Mouse (Mus musculus) left cerebral cortex, adult 18-20 months (tissue): ENCODE measurements at regions not wholly inside any gene's neighbourhood (a gene's known extent, or its start where the extent isn't known, plus 50 kb on each side); places are given as distances from the start of the nearest gene placed in this dataset.

Experiments used
- DNase-seq, 2 experiments: peaks; one replicate each; pipeline ENCODE4 v3.0.0; 2021 to 2022; ENCODE audit warnings: low spot score in 2 of 2, mixed read lengths in 1 of 2

DNA sequence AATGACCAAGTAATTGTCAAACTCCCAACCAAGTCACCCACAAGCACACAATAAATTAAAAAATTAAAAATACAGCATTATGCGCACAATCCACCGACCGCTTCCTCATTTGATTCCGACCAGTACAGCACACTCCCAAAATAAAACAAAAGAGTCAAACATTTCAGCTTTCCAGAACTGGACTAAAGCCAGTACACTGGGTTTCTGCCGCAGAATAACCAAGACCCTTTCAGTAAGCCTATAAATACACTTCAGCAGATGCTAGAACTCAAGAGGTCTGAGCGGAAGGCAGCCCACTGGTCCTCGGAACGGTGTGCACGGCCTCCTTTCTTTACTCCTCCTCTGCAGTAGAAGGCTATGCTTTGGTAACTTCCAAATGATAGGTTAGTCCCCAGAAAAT is 98.2 kb upstream of the Selenok start:
- DNase-seq: peak in 1 of 2 experiments; percentile 38

DNA sequence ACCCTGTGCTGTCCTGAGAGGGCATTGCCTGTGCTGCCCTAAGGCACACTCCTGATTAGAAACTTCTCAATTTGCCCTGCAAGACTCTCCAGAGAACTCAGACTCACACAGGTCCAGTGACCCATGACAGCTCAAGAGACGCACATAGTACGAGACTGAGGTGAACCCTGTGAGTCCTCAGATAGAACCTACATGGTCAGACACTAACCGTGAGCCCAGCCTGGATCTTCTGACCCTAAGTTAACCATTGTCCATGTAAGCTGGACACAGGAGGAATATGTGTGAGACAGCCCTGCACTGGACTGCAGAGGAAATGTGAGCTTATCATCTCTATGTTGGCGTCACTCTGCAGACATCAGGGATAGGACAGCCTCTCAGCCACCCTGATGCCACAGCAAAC is 91.4 kb upstream of the Selenok start:
- no peak for DNase-seq

DNA sequence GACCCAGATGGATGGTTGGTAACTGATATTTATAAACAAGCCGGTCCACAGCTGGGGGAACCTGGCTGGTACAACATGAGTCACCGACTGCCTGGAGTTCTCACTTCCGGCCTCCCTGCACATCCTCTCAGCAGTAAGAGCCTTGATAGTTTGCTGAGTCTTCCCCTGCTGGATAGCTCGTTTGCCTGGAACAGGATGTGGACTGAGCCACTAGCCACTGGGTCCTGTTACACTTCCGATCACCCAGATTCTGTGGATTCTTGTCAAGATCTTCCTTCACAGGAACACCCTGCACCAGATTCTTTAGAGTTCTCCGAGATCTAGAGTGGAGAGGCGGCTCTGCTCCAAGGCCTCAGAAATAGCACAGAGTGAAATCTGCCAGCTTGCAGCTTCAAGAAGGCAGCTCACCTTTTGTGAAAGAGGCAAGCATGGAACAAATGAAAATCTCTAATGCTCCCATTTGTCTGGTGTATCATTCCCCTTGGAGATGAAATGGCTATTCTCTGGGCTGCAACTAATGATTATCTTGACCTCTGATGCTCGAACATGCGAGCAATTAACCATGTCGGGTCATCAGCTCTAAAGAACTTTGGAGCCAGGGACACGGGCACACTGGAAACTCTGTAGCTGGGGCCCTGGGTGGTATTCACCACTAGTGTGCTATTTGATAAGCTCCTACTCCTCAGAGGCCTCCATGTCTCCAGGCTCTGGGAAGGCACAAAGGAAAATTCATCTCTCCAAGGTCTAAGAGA is 90.3 kb upstream of the Selenok start:
- DNase-seq: peak; percentile 63 to 68

DNA sequence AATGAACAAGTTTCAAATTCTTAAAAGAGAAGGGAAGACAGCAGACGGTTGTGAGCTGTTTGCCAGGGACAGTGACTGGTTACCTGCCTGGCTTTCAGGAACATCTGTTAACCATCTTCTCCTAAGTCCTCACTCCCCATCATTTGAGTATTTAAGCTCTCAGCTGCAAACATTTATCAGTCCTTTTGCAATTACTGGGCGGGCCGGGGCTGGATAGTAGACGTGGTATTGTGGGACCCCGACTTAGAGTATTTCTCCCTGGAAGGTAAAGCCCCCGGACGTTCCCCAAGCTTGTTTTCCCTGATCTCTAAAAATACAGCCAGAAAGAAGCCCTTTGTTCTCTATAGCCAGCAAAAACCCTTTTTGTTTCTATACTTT is 89.7 kb upstream of the Selenok start:
- no peak for DNase-seq

DNA sequence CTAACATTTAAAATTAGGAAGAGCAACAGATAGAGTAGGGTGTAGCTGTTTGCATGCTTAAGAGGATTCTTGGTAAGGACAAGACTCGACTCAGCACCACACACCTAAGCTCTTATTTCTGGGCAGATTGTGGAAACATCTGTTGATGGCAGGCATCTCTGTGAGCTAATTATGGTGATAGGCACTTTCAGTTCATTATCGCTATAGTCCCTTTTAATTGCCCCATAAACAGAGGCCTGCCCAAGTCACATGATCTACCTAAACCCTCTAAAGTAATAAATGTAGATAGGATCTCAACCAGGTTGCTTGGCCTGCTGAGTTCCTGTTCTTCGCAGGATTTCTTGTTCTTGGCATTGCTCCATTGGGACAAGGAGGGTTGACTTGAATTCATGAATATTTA is 88.8 kb upstream of the Selenok start:
- no peak for DNase-seq

DNA sequence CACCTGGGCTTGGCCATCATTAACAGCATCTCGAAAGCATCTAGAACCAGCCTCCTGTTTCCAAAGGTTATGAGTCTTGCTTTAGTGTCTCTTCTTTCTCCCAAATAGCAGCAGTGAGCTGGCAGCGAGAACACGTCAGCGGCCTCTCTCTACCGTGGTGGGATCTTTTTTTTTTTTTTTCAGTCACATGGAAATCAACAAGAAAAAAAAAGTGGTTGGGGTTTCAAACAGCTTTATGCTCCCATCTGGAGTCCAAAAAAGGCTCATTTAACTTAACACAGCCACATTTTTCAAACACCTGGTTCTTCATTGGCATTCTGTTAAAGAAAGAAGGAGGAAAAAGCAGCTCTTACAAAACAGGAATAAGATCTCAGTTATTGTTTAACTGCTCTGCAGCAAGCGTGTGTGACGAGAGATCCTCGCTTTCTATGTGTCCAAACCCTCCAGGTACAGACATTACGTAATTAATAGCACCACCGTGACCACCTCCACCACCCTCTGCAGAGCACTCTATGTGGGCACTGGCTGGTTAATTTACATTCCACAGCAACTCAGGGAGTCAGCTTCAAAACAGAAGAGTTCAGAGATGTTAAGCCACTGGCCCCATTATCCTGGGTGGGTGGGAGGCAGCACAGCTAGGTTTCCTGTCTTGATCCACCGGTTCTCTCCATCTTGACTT is 85.3 kb upstream of the Selenok start:
- DNase-seq: peak; percentile 48 to 50

DNA sequence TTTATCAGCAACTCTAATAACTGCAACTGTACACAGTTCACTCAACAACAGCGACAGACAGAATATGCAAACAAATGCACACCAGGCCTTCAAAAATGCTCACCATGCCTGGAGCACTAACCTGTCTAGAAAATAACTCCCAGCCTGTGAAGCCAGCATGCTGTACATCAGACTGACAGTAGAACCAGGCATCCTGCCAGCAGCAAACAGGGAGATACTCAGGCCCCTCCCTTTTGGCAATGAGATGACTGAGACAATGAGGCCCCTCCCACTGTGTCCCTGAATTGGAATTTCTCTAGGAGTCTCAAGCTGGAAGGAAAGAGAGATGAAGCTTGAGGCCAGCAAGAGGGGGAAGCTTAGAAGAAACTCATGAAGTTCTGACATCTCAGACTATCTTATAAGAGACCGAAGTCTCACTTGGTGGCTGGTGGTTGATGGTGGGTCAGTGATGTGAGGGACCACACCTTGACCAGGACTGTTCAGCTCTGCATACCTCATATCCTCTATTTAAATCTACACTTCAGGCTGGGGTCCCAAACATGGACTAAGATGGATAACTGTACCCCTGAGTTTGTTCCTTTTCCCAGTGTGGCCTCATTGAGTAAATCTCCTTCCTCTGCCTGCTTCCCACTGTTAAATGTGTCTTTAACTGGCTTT is 72.6 kb upstream of the Selenok start:
- peak in 1 of 2 experiments; percentile 32 for DNase-seq

DNA sequence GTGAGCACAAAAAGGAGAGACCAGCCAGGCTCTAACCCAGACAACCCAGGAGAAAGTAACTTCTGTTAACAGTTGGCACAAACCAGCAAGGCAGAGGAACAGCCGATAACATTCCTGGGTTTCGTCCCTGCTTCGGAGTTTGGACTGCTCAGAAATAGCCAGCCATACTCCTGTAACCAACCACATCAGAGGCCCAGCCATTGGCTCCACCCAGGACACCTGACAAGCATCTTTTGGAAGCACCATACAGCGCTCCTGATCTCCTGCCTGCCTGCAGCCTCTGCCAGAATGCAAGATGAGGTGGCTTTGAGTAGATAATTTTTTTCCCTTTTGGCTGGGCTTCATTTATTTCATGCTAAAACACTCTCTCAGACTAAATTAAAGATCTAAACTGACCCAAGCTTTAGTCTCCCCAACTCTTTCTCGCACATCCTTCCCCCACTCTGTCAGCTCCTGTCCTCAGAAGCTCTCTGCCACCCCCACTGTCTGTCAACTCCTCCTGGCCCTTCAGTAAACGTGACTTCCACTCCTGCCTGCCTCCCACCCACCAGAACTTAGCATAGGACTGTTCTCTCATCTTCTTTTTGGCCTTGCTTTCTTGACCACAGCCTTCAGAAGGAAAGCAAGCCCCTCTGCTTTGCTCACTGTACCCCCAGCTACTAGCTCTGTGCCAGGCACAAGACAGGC is 72.0 kb upstream of the Selenok start:
- DNase-seq: peak in 1 of 2 experiments; percentile 31

DNA sequence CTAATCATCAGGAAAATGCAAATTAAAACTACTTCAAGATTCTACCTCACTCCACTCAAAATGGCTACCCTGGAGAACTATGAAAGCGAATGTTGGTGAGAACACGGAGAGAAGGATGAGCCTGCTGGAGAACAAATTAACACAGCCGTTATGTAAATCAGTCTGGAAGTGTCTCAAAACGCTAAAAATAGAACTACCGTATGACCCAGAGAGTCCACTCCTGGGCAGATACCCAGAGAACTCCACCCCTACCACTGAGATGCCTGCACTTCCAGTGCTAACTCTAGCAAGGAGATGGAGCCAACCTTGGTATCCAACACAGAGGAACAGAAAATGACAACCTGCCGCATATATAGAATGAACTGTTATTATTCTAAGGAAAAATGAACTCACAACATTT is 67.2 kb upstream of the Selenok start:
- DNase-seq: no peak

DNA sequence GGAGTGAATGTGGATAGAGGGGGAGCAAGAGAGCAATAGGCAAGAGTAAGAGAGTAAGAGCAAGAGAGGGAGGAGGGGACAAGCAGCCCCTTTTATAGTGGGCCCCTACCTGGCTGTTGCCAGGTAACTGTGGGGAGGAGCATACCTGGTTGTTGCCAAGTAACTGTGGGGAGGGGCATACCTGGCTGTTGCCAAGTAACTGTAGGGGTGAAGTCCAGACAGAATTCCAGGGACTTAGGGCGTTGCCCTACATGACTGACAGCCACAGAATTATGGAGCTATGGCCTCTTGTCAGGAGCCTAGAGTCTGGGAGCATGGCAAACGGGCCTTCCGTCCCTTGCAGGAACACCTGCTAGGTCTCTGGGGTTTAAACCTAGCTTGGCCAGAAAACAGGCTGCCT is 64.5 kb upstream of the Selenok start:
- DNase-seq: no peak

DNA sequence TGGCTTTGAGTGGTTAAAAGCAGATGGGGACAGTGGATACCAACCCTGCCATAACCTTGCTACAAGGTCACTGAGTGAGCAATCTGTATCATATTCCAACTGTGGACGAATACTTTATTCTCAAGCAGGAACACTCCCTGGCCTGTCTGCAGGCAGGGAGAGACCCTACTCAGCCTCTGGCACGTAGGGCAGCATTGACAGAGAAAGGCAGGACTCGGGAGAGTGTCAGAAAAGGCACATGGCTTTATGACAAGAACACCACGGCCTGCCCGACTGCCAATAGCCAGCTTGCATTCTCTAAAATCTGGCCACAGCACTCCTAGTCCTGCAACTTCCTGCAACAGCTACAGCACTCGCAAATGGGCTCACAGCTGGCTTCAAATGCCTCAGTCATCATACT is 63.3 kb upstream of the Selenok start:
- DNase-seq: no peak

DNA sequence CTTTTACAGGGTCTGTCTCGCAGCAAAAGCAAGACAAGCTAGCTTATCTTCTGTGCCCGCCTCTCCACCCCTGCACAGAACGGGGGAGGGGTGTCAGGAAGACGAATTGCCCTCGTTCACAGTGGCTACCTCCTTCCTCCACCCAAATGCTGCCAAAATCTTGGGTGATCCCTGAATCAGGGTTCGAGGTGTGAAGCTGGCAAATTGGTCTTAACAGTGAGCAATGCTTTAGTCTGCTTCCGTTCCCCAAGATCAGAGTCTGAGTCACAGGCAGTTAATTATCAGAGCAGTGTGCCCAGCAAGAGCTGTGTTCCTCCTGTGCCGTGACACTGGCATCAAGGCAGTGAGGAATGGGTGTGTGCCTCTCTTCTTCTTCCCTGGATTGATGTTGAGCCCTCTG is 58.4 kb upstream of the Selenok start:
- DNase-seq: no peak
